Mouse (Mus musculus) cerebellum, adult 2 months (tissue): Measurements from ENCODE around the gene Pmel. TPM values are rescaled to one million over a fixed set of nuclear protein-coding genes. Genes with fewer than 3 reads are reported as not detected.

Source experiments
- DNase-seq, 2 experiments: peaks; one replicate each; pipeline ENCODE4 v3.0.0; 2021
- H3K27ac ChIP-seq: fragments of 200-500 bp; 2 replicates; pipeline ENCODE4 v1.5.1; 2012; ENCODE audit warnings: low read length, control low read depth, inconsistent platforms; ENCODE audit not compliant: insufficient read depth
- H3K27me3 ChIP-seq: fragments of 200-500 bp; 2 replicates; pipeline ENCODE4 v1.6.1; 2012; ENCODE audit warnings: inconsistent platforms, mild to moderate bottlenecking, low read length, moderate library complexity; ENCODE audit not compliant: control insufficient read depth, insufficient read depth
- H3K4me1 ChIP-seq: fragments of 200-500 bp; 2 replicates; pipeline ENCODE4 v1.6.1; 2011; ENCODE audit warnings: low read length; ENCODE audit not compliant: control insufficient read depth, insufficient read depth
- H3K4me3 ChIP-seq: fragments of 200-500 bp; replicated peaks from 2 replicates; pipeline ENCODE3; 2011; ENCODE audit warnings: mild to moderate bottlenecking, low read depth, low read length, control low read depth; ENCODE audit not compliant: insufficient read depth
- CTCF ChIP-seq: fragments of 200-500 bp; IDR thresholded peaks from 2 replicates; pipeline ENCODE4 v1.5.1; 2011; ENCODE audit warnings: low read depth, mild to moderate bottlenecking, control low read depth, low read length, moderate library complexity, borderline replicate concordance; ENCODE audit not compliant: insufficient read depth
- POLR2A ChIP-seq: fragments of 200-500 bp; IDR thresholded peaks from 2 replicates; pipeline ENCODE4 v1.6.1; 2011; ENCODE audit warnings: low read length, control low read depth, borderline replicate concordance; ENCODE audit not compliant: insufficient read depth
- WGBS: fragments of 180-500 bp; shearing (Covaris S2); methylation state at CpG from one replicate; pipeline ENCODE4 v1.1.7; 2018; 5-methylcytosine and 5-hydroxymethylcytosine counted together
- polyA plus RNA-seq: library from polyadenylated mRNA; depleted of rRNA; stranded (reverse); fragments of >200 nt; gene quantifications from 2 replicates; pipeline ENCODE4 v1.2.3, GENCODE M21; 2012

Pmel gene
- polyA plus RNA-seq, 1 experiment: 1.5 TPM

DNA sequence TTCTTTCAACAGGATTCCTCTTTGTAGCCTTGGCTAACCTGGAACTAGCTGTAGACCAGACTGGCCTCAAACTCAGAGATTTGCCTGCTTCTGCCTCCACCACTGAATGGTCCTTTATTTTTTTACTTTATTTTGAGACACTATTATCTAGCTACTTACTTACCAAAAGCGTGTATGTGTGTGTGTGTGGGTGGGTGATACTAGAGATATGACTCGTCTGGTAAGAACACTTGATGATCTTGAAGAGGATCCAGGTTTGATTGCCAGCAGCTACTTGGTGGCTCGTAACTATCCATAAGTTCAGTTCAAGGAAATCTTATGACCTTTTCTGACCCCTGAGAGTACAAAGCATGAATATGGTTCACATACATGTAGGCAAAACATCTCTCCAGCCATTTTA, 38.7 kb upstream of the Pmel start:
- no peak overlapping the region for H3K4me3 ChIP-seq
- no peak for TF ChIP-seq POLR2A
- WGBS: 87% methylated on average over 3 of the region's 3 CpGs
- DNase-seq: no peak
- no peaks in the 10 kb centered on the region for H3K27me3 ChIP-seq
- no peak overlapping the region for H3K27ac ChIP-seq
- peaks cover 2% of the 10 kb centered on the region; the same call in 1 of the 2 replicates for H3K4me1 ChIP-seq

DNA sequence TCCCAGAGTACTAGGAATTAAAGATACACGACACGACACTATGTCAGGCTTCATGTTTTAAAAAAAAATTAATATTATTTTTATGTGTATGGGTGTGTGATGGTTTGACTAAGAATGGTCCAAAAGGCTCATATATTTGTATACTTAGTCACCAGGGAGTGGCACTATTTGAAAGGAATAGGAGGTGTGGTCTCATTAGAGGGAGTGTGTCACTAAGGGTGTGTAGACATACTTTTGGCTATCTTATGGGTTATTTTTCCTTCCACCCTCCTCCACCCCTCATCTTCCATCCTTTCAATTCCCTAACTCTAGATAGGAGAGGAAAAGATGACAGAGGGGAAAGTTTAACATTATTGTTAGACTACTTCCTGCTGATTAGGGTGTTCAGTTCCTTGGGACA, 38.2 kb upstream of the Pmel start:
- no peak overlapping the region for H3K4me3 ChIP-seq
- no peaks in the 10 kb centered on the region for H3K27me3 ChIP-seq
- DNase-seq: no peak
- H3K27ac ChIP-seq: no peak overlapping the region
- peaks cover 2% of the 10 kb centered on the region; the same call in 1 of the 2 replicates for H3K4me1 ChIP-seq
- TF ChIP-seq POLR2A (no peak), CTCF (no peak)
- WGBS: 98% methylated on average over 2 of the region's 2 CpGs

- Histone ChIP-seq H3K4me3 (peak overlapping the region; percentile 98), H3K27me3 (no peaks in the 10 kb centered on the region), H3K4me1 (peaks cover 2% of the 10 kb centered on the region; the same call in 1 of the 2 replicates), H3K27ac (peak overlapping the region; percentile 96)
- 1% methylated on average over 42 of the region's 42 CpGs for WGBS
- TF ChIP-seq POLR2A: peak; percentile 67; the same call in 1 of the 2 replicates
- no peak for TF ChIP-seq CTCF
- peak; percentile 83 to 90 for DNase-seq
Measured at GRCm38 (mm10) chr10:128668790-128669672, 35.0 kb upstream of the Pmel start.

DNA sequence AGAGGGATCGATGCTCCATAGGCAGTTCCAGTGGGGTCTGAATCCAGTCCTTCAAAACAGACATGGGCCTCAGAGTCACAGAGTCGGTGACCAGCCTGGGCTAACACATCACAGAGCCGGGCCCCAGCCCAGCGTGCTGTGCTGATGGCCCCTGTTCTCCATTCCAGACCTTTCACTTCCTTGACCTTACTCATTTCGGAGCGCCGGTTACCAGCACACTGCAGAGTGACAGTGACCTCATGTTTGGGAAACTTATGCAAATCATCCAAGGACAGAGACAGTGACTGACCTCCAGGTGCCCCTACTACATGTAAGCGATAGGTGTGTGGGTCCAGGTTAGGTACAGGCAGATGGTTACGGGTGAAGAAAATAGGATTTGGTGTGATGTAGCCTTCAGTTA, 32.8 kb upstream of the Pmel start:
- DNase-seq: no peak
- H3K27ac ChIP-seq: no peak overlapping the region
- 94% methylated on average over 9 of the region's 9 CpGs for WGBS
- peaks cover 2% of the 10 kb centered on the region; the same call in 1 of the 2 replicates for H3K4me1 ChIP-seq
- H3K4me3 ChIP-seq: no peak overlapping the region
- TF ChIP-seq POLR2A (no peak), CTCF (no peak)
- H3K27me3 ChIP-seq: no peaks in the 10 kb centered on the region

DNA sequence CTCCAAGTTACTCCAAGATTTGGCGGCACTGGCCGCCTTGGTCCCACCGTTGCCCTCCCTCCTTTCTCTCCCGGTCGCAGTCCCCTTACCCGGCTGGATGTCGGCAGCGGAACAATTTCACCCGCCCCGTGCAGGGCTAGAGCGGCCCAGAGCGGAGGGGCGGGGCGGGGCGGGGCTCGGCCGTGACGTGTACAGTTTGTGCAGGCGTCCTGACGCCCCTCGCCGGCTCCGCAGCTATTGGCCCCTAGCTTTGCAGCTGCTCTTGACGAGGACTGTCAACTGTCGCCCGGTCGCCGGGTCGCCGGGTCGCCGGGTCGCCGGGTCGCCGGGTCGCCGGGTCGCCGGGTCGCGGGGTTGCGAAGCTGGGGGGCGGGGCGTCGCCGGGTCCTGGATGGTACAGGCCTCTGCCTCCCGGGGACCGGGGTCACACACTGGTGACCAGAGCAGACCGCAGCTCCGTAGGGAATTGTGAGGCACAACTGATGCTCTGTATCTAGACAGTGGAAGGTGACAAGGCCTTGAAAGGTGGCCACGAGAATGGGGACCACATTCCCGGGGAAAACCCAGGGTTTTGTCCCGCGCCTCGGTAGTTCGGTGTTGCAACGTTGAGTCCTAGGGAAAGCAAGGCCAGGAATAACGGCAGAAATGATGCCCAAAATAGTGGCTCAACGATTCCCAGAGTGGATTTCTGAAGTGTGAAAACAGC, 30.1 kb upstream of the Pmel start, which contains the start of gene Suox:
Gene Suox, minus strand, starts transcription at position 311 of the 706 bp plus-strand sequence.
- H3K4me1 ChIP-seq: peaks cover 2% of the 10 kb centered on the region; the same call in 1 of the 2 replicates
- H3K27ac ChIP-seq: peak within 1 kb of the TSS; percentile 68
- under 1% methylated on average over 52 of the region's 60 CpGs for WGBS
- peak; percentile 84 to 88 for DNase-seq
- peak within 1 kb of the TSS; percentile 72 for H3K4me3 ChIP-seq
- no peaks in the 10 kb centered on the region for H3K27me3 ChIP-seq
- TF ChIP-seq POLR2A (peak; percentile 64; the same call in 1 of the 2 replicates), CTCF (no peak)

GRCm38 (mm10) chr10:128674469-128675008, 29.5 kb upstream of the Pmel start:
- no peaks in the 10 kb centered on the region; the same call in 1 of the 2 replicates for H3K4me1 ChIP-seq
- H3K27me3 ChIP-seq: no peaks in the 10 kb centered on the region
- peak overlapping the region; percentile 68 for H3K27ac ChIP-seq
- peak overlapping the region; percentile 72 for H3K4me3 ChIP-seq
- peak in 1 of 2 experiments; percentile 42 for DNase-seq
- no peak for TF ChIP-seq POLR2A
- peak; percentile 42; the same call in 1 of the 2 replicates for TF ChIP-seq CTCF
- WGBS: under 1% methylated on average over 9 of the region's 9 CpGs

- Histone ChIP-seq H3K4me3 (peak overlapping the region; percentile 74), H3K27me3 (no peaks in the 10 kb centered on the region), H3K4me1 (no peaks in the 10 kb centered on the region; the same call in 1 of the 2 replicates), H3K27ac (peak overlapping the region; percentile 84)
- no peak for DNase-seq
- WGBS: under 1% methylated on average over 22 of the region's 22 CpGs
- TF ChIP-seq CTCF (no peak), POLR2A (no peak)
Measured at GRCm38 (mm10) chr10:128695411-128695991, 8.5 kb upstream of the Pmel start.
